In genomic region chr1:88212341-88213045, GRCm38 (mm10) we compare ENCODE assay signal across 11 mouse cellular contexts. TPM values are rescaled to one million over a fixed set of nuclear protein-coding genes. Genes with fewer than 3 reads are reported as not detected.
A peak's percentile ranks its signal among the peaks of the same experiment; 100 is the strongest.
DNase-seq lines count a peak whose midpoint lies in the region; ATAC-seq and TF ChIP-seq lines count a peak whose summit lies in the region.
"Had no signal": no experiment of that assay in that cellular context is flagged by ENCODE, and none has a peak within 500 bp of the region (broad histone marks: within the 10 kb centered on the region; RNA-seq: fewer than 3 reads in every experiment).

No protein-coding gene starts in this region.

- peaks cover 16% of the 10 kb centered on the region for H3K79me2 ChIP-seq in liver, adult 2 months (ENCODE audit: control insufficient read depth, insufficient read depth, low read length)

- H3K9me3 ChIP-seq in liver, embryonic 12.5 days (replicated peaks): peaks cover 53% of the 10 kb centered on the region
- H3K9me3 ChIP-seq in embryonic facial prominence, embryonic 13.5 days: peaks cover 60% of the 10 kb centered on the region
- H3K9me3 ChIP-seq in hindbrain, embryonic 12.5 days (replicated peaks): peaks cover 59% of the 10 kb centered on the region
- H3K9me3 ChIP-seq in neural tube, embryonic 15.5 days (replicated peaks): peaks cover 58% of the 10 kb centered on the region

- H3K4me1 ChIP-seq in liver, adult 2 months (ENCODE audit: control insufficient read depth, insufficient read depth, low read length): peaks cover 8% of the 10 kb centered on the region
- H3K4me1 ChIP-seq in liver, embryonic 12.5 days: peaks cover 11% of the 10 kb centered on the region
- no peaks in the 10 kb centered on the region for H3K4me1 ChIP-seq in embryonic facial prominence, embryonic 13.5 days
- H3K4me1 ChIP-seq in hindbrain, embryonic 12.5 days: no peaks in the 10 kb centered on the region
- H3K4me1 ChIP-seq in neural tube, embryonic 15.5 days: no peaks in the 10 kb centered on the region

- no peak overlapping the region for H3K4me2 ChIP-seq in liver, embryonic 12.5 days
- no peak overlapping the region for H3K4me2 ChIP-seq in embryonic facial prominence, embryonic 13.5 days
- no peak overlapping the region for H3K4me2 ChIP-seq in hindbrain, embryonic 12.5 days (replicated peaks)
- H3K4me2 ChIP-seq in neural tube, embryonic 15.5 days: no peak overlapping the region

- H3K4me3 ChIP-seq in liver, adult 2 months (ENCODE audit: insufficient read depth, low read depth, low read length): peak overlapping the region; percentile 17
- no peak overlapping the region for H3K4me3 ChIP-seq in liver, embryonic 12.5 days
- no peak overlapping the region for H3K4me3 ChIP-seq in embryonic facial prominence, embryonic 13.5 days
- H3K4me3 ChIP-seq in hindbrain, embryonic 12.5 days: no peak overlapping the region
- no peak overlapping the region for H3K4me3 ChIP-seq in neural tube, embryonic 15.5 days (replicated peaks)
- no peak overlapping the region for H3K4me3 ChIP-seq in layer of hippocampus, adult 2 months

- WGBS in liver, adult 2 months: 42% methylated on average over 8 of the region's 8 CpGs
- WGBS in liver, embryonic 12.5 days (ENCODE audit: insufficient replicate concordance): 51% methylated on average over 8 of the region's 8 CpGs
- 59% methylated on average over 8 of the region's 8 CpGs for WGBS in embryonic facial prominence, embryonic 13.5 days
- 62% methylated on average over 8 of the region's 8 CpGs for WGBS in hindbrain, embryonic 12.5 days
- 63% methylated on average over 8 of the region's 8 CpGs for WGBS in neural tube, embryonic 15.5 days

- no peak for ATAC-seq in liver, embryonic 12.5 days
- ATAC-seq in embryonic facial prominence, embryonic 13.5 days (ENCODE audit: insufficient number of reproducible peaks, insufficient read depth, low FRiP score, low TSS enrichment, low read depth): peak; percentile 8; the same call in 1 of the 2 replicates
- ATAC-seq in hindbrain, embryonic 12.5 days (ENCODE audit: low FRiP score): peak; percentile 24; the same call in 1 of the 2 replicates
- 0 out of 2 replicates have a peak, but pooled peaks have one; percentile 9 for ATAC-seq in neural tube, embryonic 15.5 days (ENCODE audit: low FRiP score)
- no peak for ATAC-seq in cerebellum, adult (ENCODE audit: insufficient number of reproducible peaks, low FRiP score, low TSS enrichment)
- ATAC-seq in erythroblast, adult 5-6 weeks (replicated peaks; ENCODE audit: low FRiP score, poor library complexity, severe bottlenecking): no peak

- TF ChIP-seq CTCF in liver, adult 2 months (IDR thresholded peaks at IDR 0.05; ENCODE audit: low read depth, low read length): no peak
- no peak for TF ChIP-seq CTCF in layer of hippocampus, adult 2 months (conservative IDR thresholded peaks at IDR 0.05)

- H3K27me3 ChIP-seq in liver, adult 2 months (ENCODE audit: control insufficient read depth, insufficient read depth, low read length): no peaks in the 10 kb centered on the region
- H3K27me3 ChIP-seq in liver, embryonic 12.5 days (replicated peaks): no peaks in the 10 kb centered on the region
- H3K27me3 ChIP-seq in embryonic facial prominence, embryonic 13.5 days: no peaks in the 10 kb centered on the region
- no peaks in the 10 kb centered on the region for H3K27me3 ChIP-seq in hindbrain, embryonic 12.5 days
- H3K27me3 ChIP-seq in neural tube, embryonic 15.5 days (replicated peaks): no peaks in the 10 kb centered on the region

- no peak for TF ChIP-seq POLR2A in liver, adult 2 months (IDR thresholded peaks at IDR 0.05; ENCODE audit: extremely low read depth, insufficient read depth, low read length)

- peak overlapping the region; percentile 56 for H3K9ac ChIP-seq in liver, adult 2 months (ENCODE audit: low read depth, low read length)
- no peak overlapping the region for H3K9ac ChIP-seq in liver, embryonic 12.5 days
- no peak overlapping the region for H3K9ac ChIP-seq in embryonic facial prominence, embryonic 13.5 days
- no peak overlapping the region for H3K9ac ChIP-seq in hindbrain, embryonic 12.5 days
- no peak overlapping the region for H3K9ac ChIP-seq in neural tube, embryonic 15.5 days (replicated peaks)

- H3K36me3 ChIP-seq in liver, adult 2 months (ENCODE audit: control insufficient read depth, insufficient read depth, low read length): peaks cover 25% of the 10 kb centered on the region
- no peaks in the 10 kb centered on the region for H3K36me3 ChIP-seq in liver, embryonic 12.5 days
- no peaks in the 10 kb centered on the region for H3K36me3 ChIP-seq in embryonic facial prominence, embryonic 13.5 days
- H3K36me3 ChIP-seq in hindbrain, embryonic 12.5 days: no peaks in the 10 kb centered on the region
- no peaks in the 10 kb centered on the region for H3K36me3 ChIP-seq in neural tube, embryonic 15.5 days

- peak; percentile 86 for DNase-seq in liver, adult 2 months (ENCODE audit: extremely low read depth, low read depth, low spot score)
- DNase-seq in layer of hippocampus, adult 2 months (ENCODE audit: low spot score in 2 of 2): no peak
- DNase-seq: adrenal gland, postnatal 36 days; gastrocnemius, postnatal 25 days; thymus, adult 2 months had no signal

- H3K27ac ChIP-seq in liver, adult 2 months (replicated peaks; ENCODE audit: insufficient read depth, low read depth, low read length): peak overlapping the region; percentile 69
- no peak overlapping the region for H3K27ac ChIP-seq in liver, embryonic 12.5 days
- no peak overlapping the region for H3K27ac ChIP-seq in embryonic facial prominence, embryonic 13.5 days
- no peak overlapping the region for H3K27ac ChIP-seq in hindbrain, embryonic 12.5 days
- H3K27ac ChIP-seq in neural tube, embryonic 15.5 days (replicated peaks): no peak overlapping the region
- H3K27ac ChIP-seq in layer of hippocampus, adult 2 months: no peak overlapping the region

RNA-seq across cellular contexts. Expression of gene Ugt1a1, which starts 0.7 kb away (rescaled TPM):
- total RNA-seq in liver, adult 2 months (2014; rRNA removed): 662 and 719 TPM in 2 replicates
- polyA plus RNA-seq in liver, adult 2 months (2012; rRNA removed): 408 and 574 TPM in 2 replicates
- not detected in 2 replicates for polyA plus RNA-seq in liver, embryonic 12.5 days (2016; fragmentation: Nextera tagmentation; extraction: Ambion mirVana)
- not detected in 2 replicates for polyA plus RNA-seq in embryonic facial prominence, embryonic 13.5 days (2015; fragmentation: Nextera tagmentation; extraction: Ambion mirVana)
- not detected in 2 replicates for polyA plus RNA-seq in hindbrain, embryonic 12.5 days (2016; fragmentation: Nextera tagmentation; extraction: Ambion mirVana)
- 0.34 TPM in 1 of 2 replicates, not detected in the other for polyA plus RNA-seq in neural tube, embryonic 15.5 days (2015; fragmentation: Nextera tagmentation; extraction: Ambion mirVana)
- total RNA-seq in layer of hippocampus, adult 2 months (2021): not detected
- not detected in 2 replicates for total RNA-seq in erythroblast, adult 5-6 weeks (2015; ENCODE audit: low replicate concordance)
- 0.70 and 1.0 TPM in 2 replicates for total RNA-seq in erythroblast, adult 5-6 weeks (2017; ENCODE audit: low replicate concordance)

RNA-seq across cellular contexts. Expression of gene Dnajb3, which starts 6.9 kb away (rescaled TPM):
- not detected in 2 replicates for total RNA-seq in liver, adult 2 months (2014; rRNA removed)
- 0.17 TPM in 1 of 2 replicates, not detected in the other for polyA plus RNA-seq in liver, adult 2 months (2012; rRNA removed)
- polyA plus RNA-seq in liver, embryonic 12.5 days (2016; fragmentation: Nextera tagmentation; extraction: Ambion mirVana): 11.9 and 13.8 TPM in 2 replicates
- 11.6 and 13.2 TPM in 2 replicates for polyA plus RNA-seq in embryonic facial prominence, embryonic 13.5 days (2015; fragmentation: Nextera tagmentation; extraction: Ambion mirVana)
- 14.1 and 19.0 TPM in 2 replicates for polyA plus RNA-seq in hindbrain, embryonic 12.5 days (2016; fragmentation: Nextera tagmentation; extraction: Ambion mirVana)
- polyA plus RNA-seq in neural tube, embryonic 15.5 days (2015; fragmentation: Nextera tagmentation; extraction: Ambion mirVana): 11.9 and 13.7 TPM in 2 replicates
- total RNA-seq in layer of hippocampus, adult 2 months (2021): 1 to 10 TPM; 2.9 to 3.8 TPM
- 5.6 and 20.9 TPM in 2 replicates for total RNA-seq in erythroblast, adult 5-6 weeks (2015; ENCODE audit: low replicate concordance)
- 5.4 and 9.1 TPM in 2 replicates for total RNA-seq in erythroblast, adult 5-6 weeks (2017; ENCODE audit: low replicate concordance)

RNA-seq across cellular contexts. Expression of gene Ugt1a2, which starts 12.1 kb away (rescaled TPM):
- 9.5 and 10.4 TPM in 2 replicates for total RNA-seq in liver, adult 2 months (2014; rRNA removed)
- 0.29 and 0.57 TPM in 2 replicates for polyA plus RNA-seq in liver, adult 2 months (2012; rRNA removed)
- not detected in 2 replicates for polyA plus RNA-seq in liver, embryonic 12.5 days (2016; fragmentation: Nextera tagmentation; extraction: Ambion mirVana)
- not detected in 2 replicates for polyA plus RNA-seq in embryonic facial prominence, embryonic 13.5 days (2015; fragmentation: Nextera tagmentation; extraction: Ambion mirVana)
- 0.10 and 0.12 TPM in 2 replicates for polyA plus RNA-seq in hindbrain, embryonic 12.5 days (2016; fragmentation: Nextera tagmentation; extraction: Ambion mirVana)
- polyA plus RNA-seq in neural tube, embryonic 15.5 days (2015; fragmentation: Nextera tagmentation; extraction: Ambion mirVana): not detected in 2 replicates
- not detected for total RNA-seq in layer of hippocampus, adult 2 months (2021)
- total RNA-seq in erythroblast, adult 5-6 weeks (2015; ENCODE audit: low replicate concordance): not detected in 2 replicates
- not detected in 2 replicates for total RNA-seq in erythroblast, adult 5-6 weeks (2017; ENCODE audit: low replicate concordance)

RNA-seq across cellular contexts. Expression of gene Mroh2a, which starts 14.3 kb away (rescaled TPM):
- total RNA-seq in liver, adult 2 months (2014; rRNA removed): 0.27 and 1.0 TPM in 2 replicates
- polyA plus RNA-seq in liver, adult 2 months (2012; rRNA removed): 0.77 and 0.82 TPM in 2 replicates
- 0.46 and 0.61 TPM in 2 replicates for polyA plus RNA-seq in liver, embryonic 12.5 days (2016; fragmentation: Nextera tagmentation; extraction: Ambion mirVana)
- 1.1 and 1.2 TPM in 2 replicates for polyA plus RNA-seq in embryonic facial prominence, embryonic 13.5 days (2015; fragmentation: Nextera tagmentation; extraction: Ambion mirVana)
- polyA plus RNA-seq in hindbrain, embryonic 12.5 days (2016; fragmentation: Nextera tagmentation; extraction: Ambion mirVana): 1.0 and 1.3 TPM in 2 replicates
- 0.41 and 0.69 TPM in 2 replicates for polyA plus RNA-seq in neural tube, embryonic 15.5 days (2015; fragmentation: Nextera tagmentation; extraction: Ambion mirVana)
- total RNA-seq in layer of hippocampus, adult 2 months (2021): under 1 TPM in 1 of 2 experiments, not detected in 1; 0.38 TPM
- 1.7 TPM in 1 of 2 replicates, not detected in the other for total RNA-seq in erythroblast, adult 5-6 weeks (2015; ENCODE audit: low replicate concordance)
- total RNA-seq in erythroblast, adult 5-6 weeks (2017; ENCODE audit: low replicate concordance): 0.17 and 0.70 TPM in 2 replicates
- total RNA-seq: gastrocnemius, postnatal 25 days had no signal

RNA-seq across cellular contexts. Expression of gene Ugt1a5, which starts 46.7 kb away (rescaled TPM):
- 75.8 and 159 TPM in 2 replicates for total RNA-seq in liver, adult 2 months (2014; rRNA removed)
- polyA plus RNA-seq in liver, adult 2 months (2012; rRNA removed): 41.5 and 119 TPM in 2 replicates
- polyA plus RNA-seq in liver, embryonic 12.5 days (2016; fragmentation: Nextera tagmentation; extraction: Ambion mirVana): not detected in 2 replicates
- polyA plus RNA-seq in embryonic facial prominence, embryonic 13.5 days (2015; fragmentation: Nextera tagmentation; extraction: Ambion mirVana): not detected in 2 replicates
- polyA plus RNA-seq in hindbrain, embryonic 12.5 days (2016; fragmentation: Nextera tagmentation; extraction: Ambion mirVana): not detected in 2 replicates
- polyA plus RNA-seq in neural tube, embryonic 15.5 days (2015; fragmentation: Nextera tagmentation; extraction: Ambion mirVana): not detected in 2 replicates
- total RNA-seq in layer of hippocampus, adult 2 months (2021): under 1 TPM in 1 of 2 experiments, not detected in 1; 0.44 TPM
- total RNA-seq in erythroblast, adult 5-6 weeks (2015; ENCODE audit: low replicate concordance): not detected in 2 replicates
- not detected in 2 replicates for total RNA-seq in erythroblast, adult 5-6 weeks (2017; ENCODE audit: low replicate concordance)
- total RNA-seq: gastrocnemius, postnatal 25 days had no signal

Comparison
In these comparisons a context has a peak if more than half of its experiments do, and no peak if none do; other contexts are left out.
1. RNA of gene Ugt1a1, which starts 0.7 kb away (polyA plus RNA-seq): 408 to 574 TPM in liver, adult 2 months; not detected in liver, embryonic 12.5 days, not detected in embryonic facial prominence, embryonic 13.5 days, not detected in hindbrain, embryonic 12.5 days and 0.34 TPM in neural tube, embryonic 15.5 days; every median in the first group is over 100 times any median in the second.
2. RNA of gene Dnajb3, which starts 6.9 kb away (polyA plus RNA-seq): 14.1 to 19.0 TPM in hindbrain, embryonic 12.5 days, 11.9 to 13.7 TPM in neural tube, embryonic 15.5 days, 11.9 to 13.8 TPM in liver, embryonic 12.5 days and 11.6 to 13.2 TPM in embryonic facial prominence, embryonic 13.5 days; 0.17 TPM in liver, adult 2 months; every median in the first group is over 10 times any median in the second.
3. ATAC-seq: peak in embryonic facial prominence, embryonic 13.5 days (single experiment), hindbrain, embryonic 12.5 days (single experiment) and neural tube, embryonic 15.5 days (single experiment); none in liver, embryonic 12.5 days (single experiment), cerebellum, adult (single experiment) and erythroblast, adult 5-6 weeks (single experiment).